Mouse (Mus musculus): ENCODE data around the gene Svbp.

DNA sequence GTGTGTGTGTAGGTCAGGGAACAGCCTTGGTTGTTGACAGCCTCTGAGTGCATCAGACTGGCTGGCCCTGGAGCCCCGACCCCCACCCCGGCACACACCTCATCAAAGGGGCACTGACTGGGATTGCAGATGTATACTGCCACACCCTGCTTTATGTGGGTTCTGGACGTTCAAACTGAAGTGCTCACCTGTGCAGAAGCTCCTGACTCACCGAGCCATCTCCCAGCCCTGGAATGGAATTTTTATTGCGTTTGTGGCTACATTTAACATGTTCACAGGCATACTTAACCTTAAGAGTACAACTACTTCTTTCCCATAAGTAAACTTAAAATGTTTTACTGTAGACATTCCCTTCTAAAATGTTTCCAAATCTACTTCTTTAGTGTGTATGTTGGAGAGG lies 37.2 kb upstream of the Svbp start:
- no peak for TF ChIP-seq POLR2A (IDR thresholded peaks at IDR 0.05; ENCODE audit: low read depth, low read length)
- no peak for TF ChIP-seq CTCF (IDR thresholded peaks at IDR 0.05; ENCODE audit: extremely low read depth, insufficient read depth, insufficient read length, insufficient replicate concordance)
